Mouse (Mus musculus): Measurements from ENCODE around the gene Ccpg1os.

DNA sequence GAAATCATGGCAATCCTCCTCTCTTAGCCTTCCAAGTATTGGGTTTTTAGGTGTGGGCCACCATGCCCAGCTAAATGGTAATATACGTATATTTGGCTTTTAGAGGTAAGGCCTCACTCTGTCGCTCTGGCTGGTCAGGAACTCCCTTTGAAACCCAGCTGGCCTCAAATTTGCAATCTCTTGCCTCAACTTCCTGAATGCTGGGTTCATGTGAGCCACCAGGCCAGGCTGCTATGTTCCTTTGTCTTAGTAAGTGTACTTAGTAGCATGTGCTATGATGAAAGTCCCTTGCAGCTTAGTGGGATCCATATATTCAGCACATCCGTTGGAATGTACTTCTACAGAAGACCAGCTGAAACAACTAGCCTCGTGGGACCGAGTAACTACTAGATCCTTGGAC, 10.4 kb downstream of the Ccpg1os start:
- TF ChIP-seq GATA1 (IDR thresholded peaks at IDR 0.05; ENCODE audit: borderline replicate concordance, low read length) (no peak), FLI1 (IDR thresholded peaks at IDR 0.05; ENCODE audit: low read length) (no peak)

Measured in megakaryocyte, embryonic 14.5 days (primary cell).